Mouse (Mus musculus): Measurements from ENCODE around the gene Snx27.

GRCm38 (mm10) chr3:94459834-94460233 is 122.7 kb downstream of the Snx27 start:
- no peak for TF ChIP-seq CTCF (conservative IDR thresholded peaks at IDR 0.05 in 1 of 2, IDR thresholded peaks at IDR 0.05 in 1 of 2; ENCODE audit: low read depth in 2 of 2, low read length in 2 of 2)
- no peak for TF ChIP-seq ZKSCAN1 (IDR thresholded peaks at IDR 0.05; ENCODE audit: borderline replicate concordance, low read depth, low read length)
- TF ChIP-seq ZNF384 (IDR thresholded peaks at IDR 0.05; ENCODE audit: low read depth, low read length) = no peak
- TF ChIP-seq EP300 (IDR thresholded peaks at IDR 0.05; ENCODE audit: low read length) = no peak
- no peak for TF ChIP-seq PAX5 (IDR thresholded peaks at IDR 0.05; ENCODE audit: low read length)
- no peak for TF ChIP-seq POLR2A (IDR thresholded peaks at IDR 0.05; ENCODE audit: low read depth, low read length)
- no peak for TF ChIP-seq ZC3H11A (IDR thresholded peaks at IDR 0.05; ENCODE audit: low read depth, low read length)
- no peak for TF ChIP-seq POLR2AphosphoS2 (IDR thresholded peaks at IDR 0.05; ENCODE audit: low read depth, low read length)
- no peak for TF ChIP-seq UBTF (IDR thresholded peaks at IDR 0.05; ENCODE audit: low read depth, low read length)
- no peak for TF ChIP-seq MAFK (IDR thresholded peaks at IDR 0.05; ENCODE audit: insufficient replicate concordance, low read length)
- TF ChIP-seq JUND (conservative IDR thresholded peaks at IDR 0.05; ENCODE audit: low read depth, low read length) = no peak
- TF ChIP-seq NELFE (IDR thresholded peaks at IDR 0.05; ENCODE audit: low read depth, low read length) = no peak

All from CH12.LX (cell line).